Mouse (Mus musculus): ENCODE data around the gene Cul4a.

- no peak for TF ChIP-seq POLR2A (IDR thresholded peaks at IDR 0.05; ENCODE audit: extremely low read depth, insufficient read depth, low read length)
- no peak for TF ChIP-seq CTCF (IDR thresholded peaks at IDR 0.05; ENCODE audit: low read depth, low read length)
Measured at GRCm38 (mm10) chr8:13188857-13189256, 83.4 kb downstream of the Cul4a start.
